Mouse (Mus musculus): ENCODE results near the gene Trpm5.

DNA sequence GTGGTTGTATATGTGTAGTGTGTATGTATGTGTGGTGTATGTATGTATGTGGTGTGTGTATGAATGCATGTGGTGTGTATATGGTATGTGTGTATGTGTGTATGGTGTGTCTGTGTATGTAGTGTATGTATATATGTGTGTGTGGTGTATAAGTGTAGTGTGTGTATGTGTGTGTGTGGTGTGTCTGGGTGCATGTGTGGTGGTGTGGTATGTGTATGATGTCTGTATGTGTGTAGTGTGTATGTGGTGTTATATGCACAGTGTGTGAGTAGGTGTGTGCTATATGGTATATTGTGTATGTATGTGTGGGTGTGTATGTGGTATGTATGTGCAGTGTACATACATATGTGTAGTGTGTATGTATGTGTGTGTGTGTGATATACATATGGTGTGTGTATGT, 74.4 kb downstream of the Trpm5 start:
- TF ChIP-seq GATA1 (IDR thresholded peaks at IDR 0.05; ENCODE audit: low read length) (no peak), TAL1 (IDR thresholded peaks at IDR 0.05; ENCODE audit: low read length) (no peak)
